Mouse (Mus musculus) hindbrain, embryonic 16.5 days (tissue): Measurements from ENCODE around the gene Adh5. TPM values are rescaled to one million over a fixed set of nuclear protein-coding genes. Genes with fewer than 3 reads are reported as not detected.
A peak's percentile ranks its signal among the peaks of the same experiment; 100 is the strongest.

Experiments used
- ATAC-seq: fragments of 200-750 bp; cut with Nextera tagmentation; 2 replicates; pipeline ENCODE4 v1.8.0; 2017; ENCODE audit warnings: moderate TSS enrichment, moderate library complexity
- H3K27ac ChIP-seq: fragments of 300-500 bp; sonication (generic); 2 replicates; pipeline ENCODE4 v1.5.1; 2014; ENCODE audit warnings: low read depth, mild to moderate bottlenecking, control low read depth, low read length, moderate library complexity
- H3K27me3 ChIP-seq: fragments of 300-500 bp; sonication (generic); replicated peaks from 2 replicates; pipeline ENCODE4 v1.6.1; 2014; ENCODE audit warnings: low read length; ENCODE audit not compliant: control insufficient read depth, insufficient read depth
- H3K36me3 ChIP-seq: fragments of 300-500 bp; sonication (generic); 2 replicates; pipeline ENCODE4 v1.6.1; 2014; ENCODE audit warnings: mild to moderate bottlenecking, low read length, moderate library complexity, mixed read lengths; ENCODE audit not compliant: control insufficient read depth, insufficient read depth
- H3K4me1 ChIP-seq: fragments of 300-500 bp; sonication (generic); 2 replicates; pipeline ENCODE4 v1.6.1; 2014; ENCODE audit warnings: low read depth, low read length; ENCODE audit not compliant: control insufficient read depth, insufficient read depth
- H3K4me2 ChIP-seq: fragments of 300-500 bp; sonication (generic); 2 replicates; pipeline ENCODE4 v1.6.1; 2014; ENCODE audit warnings: mild to moderate bottlenecking, low read length, control low read depth, moderate library complexity
- H3K4me3 ChIP-seq: fragments of 300-500 bp; sonication (generic); 2 replicates; pipeline ENCODE4 v1.5.1; 2014; ENCODE audit warnings: mild to moderate bottlenecking, low read length, control low read depth, moderate library complexity
- H3K9ac ChIP-seq: fragments of 300-500 bp; sonication (generic); 2 replicates; pipeline ENCODE4 v1.6.1; 2014; ENCODE audit warnings: low read depth, mild to moderate bottlenecking, control low read depth, low read length, moderate library complexity
- H3K9me3 ChIP-seq: fragments of 300-500 bp; sonication (generic); 2 replicates; pipeline ENCODE4 v1.6.1; 2014; ENCODE audit warnings: mild to moderate bottlenecking, low read length, moderate library complexity; ENCODE audit not compliant: control insufficient read depth
- WGBS: fragments of 180-500 bp; shearing (Covaris S2); extraction: QIAGEN DNeasy Blood & Tissue Kit; methylation state at CpG from one replicate; pipeline ENCODE4 v1.1.7; 2014; 5-methylcytosine and 5-hydroxymethylcytosine counted together
- polyA plus RNA-seq: library from polyadenylated mRNA; unstranded; fragments of >200 nt; fragmentation: Nextera tagmentation; extraction: Ambion mirVana; gene quantifications from 2 replicates; pipeline ENCODE4 v1.2.1, GENCODE M21; 2015

Adh5 gene
- 190 and 191 TPM in 2 replicates for polyA plus RNA-seq

DNA sequence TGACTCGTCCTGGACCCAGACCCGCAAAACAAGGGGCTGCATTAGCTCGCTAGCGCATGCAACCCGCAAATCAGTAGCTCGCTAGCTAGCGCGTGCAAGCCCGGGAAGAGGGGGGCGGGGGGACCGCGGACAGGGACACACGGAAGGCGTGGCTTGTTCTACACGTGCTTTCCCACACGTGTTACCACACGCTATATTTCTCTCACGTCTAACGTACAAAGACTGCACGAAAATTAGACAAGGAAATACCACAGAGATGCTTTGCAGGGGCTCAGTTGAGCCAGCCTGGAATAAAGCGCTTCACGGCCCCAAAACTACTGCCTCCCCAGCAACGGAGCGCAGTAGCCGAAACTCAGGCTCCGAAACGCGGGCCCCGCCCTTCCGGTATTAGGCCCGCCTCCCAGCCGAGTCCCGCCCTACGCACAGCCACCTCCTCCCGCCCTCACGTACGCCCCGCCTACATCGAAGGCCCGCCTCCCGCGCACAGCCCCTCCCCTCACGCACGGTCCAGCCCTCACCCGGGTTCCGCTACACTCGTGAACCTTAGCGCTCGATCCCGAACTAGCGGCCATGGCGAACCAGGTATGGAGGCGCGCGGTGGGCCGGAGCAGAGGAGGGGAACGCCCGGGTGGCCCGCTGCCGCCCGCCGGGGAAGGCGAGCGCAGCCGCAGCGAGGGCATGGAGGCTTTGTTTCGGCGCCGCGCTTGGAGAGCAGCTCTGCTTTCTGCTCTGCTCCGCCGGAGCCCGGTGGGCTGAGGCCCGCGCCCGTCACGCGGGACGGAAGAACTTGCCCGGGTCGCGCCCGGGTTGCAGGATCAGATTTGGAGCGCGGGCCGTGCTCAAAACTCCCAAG, at the start of gene Adh5:
TSS of gene Adh5 (plus strand) at position 482 of the 853 bp plus-strand sequence.
- H3K4me2 ChIP-seq: peak within 1 kb of the TSS; percentile 93
- H3K36me3 ChIP-seq: peaks cover 8% of the 10 kb centered on the region; the same call in 1 of the 2 replicates
- peak; percentile 99 for ATAC-seq
- under 1% methylated on average over 85 of the region's 86 CpGs for WGBS
- H3K27me3 ChIP-seq: no peaks in the 10 kb centered on the region
- peak within 1 kb of the TSS; percentile 93 for H3K9ac ChIP-seq
- peaks cover 13% of the 10 kb centered on the region for H3K4me1 ChIP-seq
- no peaks in the 10 kb centered on the region for H3K9me3 ChIP-seq
- H3K4me3 ChIP-seq: peak within 1 kb of the TSS; percentile 92
- H3K27ac ChIP-seq: peak within 1 kb of the TSS; percentile 92

- no peaks in the 10 kb centered on the region for H3K9me3 ChIP-seq
- no peak for ATAC-seq
- no peaks in the 10 kb centered on the region for H3K27me3 ChIP-seq
- no peaks in the 10 kb centered on the region for H3K36me3 ChIP-seq
- H3K4me2 ChIP-seq: no peak overlapping the region
- H3K4me3 ChIP-seq: no peak overlapping the region
- no peaks in the 10 kb centered on the region for H3K4me1 ChIP-seq
- WGBS: 87% methylated on average over 3 of the region's 3 CpGs
- no peak overlapping the region for H3K27ac ChIP-seq
- H3K9ac ChIP-seq: no peak overlapping the region
Observed at GRCm38 (mm10) chr3:138404872-138405271, 38.0 kb upstream of the Adh5 start.

DNA sequence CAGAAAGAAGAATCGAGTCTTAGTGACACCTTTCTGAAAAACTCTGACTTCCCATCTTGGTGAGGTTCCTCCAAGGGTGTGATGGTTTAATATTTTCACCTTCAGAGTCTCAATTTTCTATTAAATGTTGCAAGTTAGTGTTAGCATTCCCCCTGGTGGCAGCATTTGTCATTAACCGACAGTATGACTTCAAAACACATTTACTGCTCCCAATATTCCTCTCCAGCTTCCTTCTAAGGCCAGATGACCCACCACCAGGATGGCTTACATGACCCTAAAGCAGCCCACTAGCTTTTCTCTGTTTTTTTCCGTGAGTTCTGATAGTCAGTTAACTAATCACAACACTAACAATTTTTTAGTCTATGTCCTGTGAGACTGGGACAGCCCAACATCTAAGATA, 37.6 kb upstream of the Adh5 start:
- H3K9ac ChIP-seq: no peak overlapping the region
- no peak overlapping the region for H3K4me2 ChIP-seq
- ATAC-seq: no peak
- WGBS: 48% methylated on average over 3 of the region's 3 CpGs
- H3K27ac ChIP-seq: no peak overlapping the region
- H3K9me3 ChIP-seq: no peaks in the 10 kb centered on the region
- H3K27me3 ChIP-seq: no peaks in the 10 kb centered on the region
- H3K36me3 ChIP-seq: no peaks in the 10 kb centered on the region
- H3K4me1 ChIP-seq: no peaks in the 10 kb centered on the region
- no peak overlapping the region for H3K4me3 ChIP-seq

GRCm38 (mm10) chr3:138405840-138406239, 37.1 kb upstream of the Adh5 start:
- Histone ChIP-seq H3K9ac (no peak overlapping the region), H3K36me3 (no peaks in the 10 kb centered on the region), H3K4me1 (no peaks in the 10 kb centered on the region), H3K27me3 (no peaks in the 10 kb centered on the region), H3K4me3 (no peak overlapping the region), H3K9me3 (no peaks in the 10 kb centered on the region), H3K4me2 (no peak overlapping the region), H3K27ac (no peak overlapping the region)
- no peak for ATAC-seq
- WGBS: 85% methylated on average over 7 of the region's 7 CpGs

DNA sequence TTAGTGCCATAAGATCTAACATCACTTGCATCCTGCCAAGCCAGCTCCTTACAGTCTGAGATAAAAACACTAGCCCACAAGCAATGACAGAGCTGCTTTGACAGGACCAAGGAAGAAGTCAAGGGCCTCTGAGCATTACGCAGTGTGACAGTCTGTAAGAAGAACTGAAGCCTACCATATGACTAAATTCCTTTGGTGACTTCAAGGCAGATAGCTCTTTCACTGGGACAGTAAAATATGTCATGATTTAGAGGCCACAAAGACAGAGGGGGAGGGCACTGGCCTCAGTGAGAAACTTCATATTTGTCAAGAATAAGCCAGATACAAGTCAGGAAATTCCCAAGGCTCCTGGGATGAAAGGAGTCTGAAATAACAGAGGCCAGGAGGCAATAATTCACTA, 35.0 kb upstream of the Adh5 start:
- no peaks in the 10 kb centered on the region for H3K27me3 ChIP-seq
- ATAC-seq: no peak
- H3K4me2 ChIP-seq: no peak overlapping the region
- no peaks in the 10 kb centered on the region for H3K9me3 ChIP-seq
- H3K4me1 ChIP-seq: no peaks in the 10 kb centered on the region
- H3K36me3 ChIP-seq: no peaks in the 10 kb centered on the region
- H3K27ac ChIP-seq: no peak overlapping the region
- no peak overlapping the region for H3K9ac ChIP-seq
- 97% methylated on average over 1 of the region's 1 CpGs for WGBS
- no peak overlapping the region for H3K4me3 ChIP-seq

DNA sequence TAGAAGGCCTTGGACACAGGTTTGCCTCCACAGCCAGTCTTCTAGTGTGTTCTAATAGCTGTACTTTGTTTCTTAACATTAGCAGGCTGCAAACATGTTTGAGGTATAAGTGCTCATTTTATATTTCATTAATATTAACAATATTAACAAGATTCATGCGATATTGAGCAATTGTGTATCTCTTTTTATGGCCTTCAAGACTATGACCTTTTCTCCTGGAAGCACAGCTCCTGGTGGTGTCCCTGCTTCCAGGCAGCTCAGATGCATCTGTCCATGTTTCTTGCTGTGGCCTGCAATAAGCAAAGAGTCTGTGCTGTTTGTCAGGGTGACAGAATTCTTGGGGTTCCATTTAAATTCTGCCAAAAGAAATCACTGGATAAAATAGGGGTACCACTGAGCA, 33.3 kb upstream of the Adh5 start:
- WGBS: 86% methylated on average over 1 of the region's 1 CpGs
- H3K9me3 ChIP-seq: no peaks in the 10 kb centered on the region
- H3K4me2 ChIP-seq: no peak overlapping the region
- no peaks in the 10 kb centered on the region for H3K36me3 ChIP-seq
- H3K4me1 ChIP-seq: no peaks in the 10 kb centered on the region
- no peak overlapping the region for H3K9ac ChIP-seq
- no peak for ATAC-seq
- no peak overlapping the region for H3K27ac ChIP-seq
- no peak overlapping the region for H3K4me3 ChIP-seq
- H3K27me3 ChIP-seq: no peaks in the 10 kb centered on the region

DNA sequence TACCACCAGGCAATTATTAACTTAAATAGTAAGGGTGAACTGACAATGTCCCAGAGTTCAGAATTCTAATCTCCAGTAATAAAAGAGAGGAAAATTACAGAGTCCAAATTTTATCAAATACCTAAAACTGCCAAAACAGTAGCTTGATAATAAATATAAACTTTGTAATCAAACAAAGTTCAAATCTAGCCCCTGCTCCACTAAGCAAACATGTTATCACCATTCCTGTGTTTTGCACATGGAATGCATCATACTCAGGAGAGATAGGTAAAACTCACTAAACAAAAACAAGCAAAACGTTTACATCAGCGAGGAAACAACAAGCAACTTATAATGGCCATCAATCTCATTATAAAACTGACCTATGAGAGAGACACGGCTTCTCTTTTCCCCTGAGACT, 32.7 kb upstream of the Adh5 start:
- Histone ChIP-seq H3K27ac (no peak overlapping the region), H3K9me3 (no peaks in the 10 kb centered on the region), H3K27me3 (no peaks in the 10 kb centered on the region), H3K4me1 (no peaks in the 10 kb centered on the region), H3K36me3 (no peaks in the 10 kb centered on the region), H3K4me3 (no peak overlapping the region), H3K9ac (no peak overlapping the region), H3K4me2 (no peak overlapping the region)
- 77% methylated on average over 3 of the region's 3 CpGs for WGBS
- ATAC-seq: no peak

DNA sequence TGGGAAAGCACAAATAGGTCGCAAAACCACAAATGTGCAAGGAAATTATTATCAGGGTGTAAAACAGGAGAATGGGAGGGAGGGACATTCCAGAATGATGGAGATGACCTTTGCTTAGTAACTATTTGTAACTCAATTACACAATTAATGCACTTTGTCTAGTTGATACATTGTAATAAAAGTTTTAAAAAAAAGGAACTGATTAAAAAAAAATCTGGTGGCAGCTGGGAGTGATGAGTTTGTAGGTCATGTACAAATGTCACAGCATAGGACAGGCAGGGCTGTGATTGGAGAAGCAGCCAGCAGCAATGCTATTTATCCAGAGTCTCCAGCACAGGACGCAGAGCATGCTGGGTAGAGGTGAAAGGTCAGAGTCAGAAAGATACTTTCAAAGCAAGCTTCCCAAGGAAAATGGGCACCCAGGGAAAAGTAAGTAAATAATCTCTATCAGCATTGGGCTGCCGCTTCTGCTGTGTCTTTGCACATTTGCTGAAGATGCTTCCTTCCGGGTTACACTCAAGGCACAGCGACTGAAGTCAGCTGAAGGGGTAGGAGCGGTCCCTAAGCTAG, 27.7 kb upstream of the Adh5 start, which contains the start of gene Adh4:
TSS of gene Adh4 (plus strand) at position 346 of the 570 bp plus-strand sequence.
- no peak within 1 kb of the TSS for H3K27ac ChIP-seq
- no peaks in the 10 kb centered on the region for H3K36me3 ChIP-seq
- WGBS: 74% methylated on average over 6 of the region's 6 CpGs
- ATAC-seq: no peak
- H3K27me3 ChIP-seq: no peaks in the 10 kb centered on the region
- H3K9ac ChIP-seq: no peak within 1 kb of the TSS
- no peak within 1 kb of the TSS for H3K4me2 ChIP-seq
- no peaks in the 10 kb centered on the region for H3K9me3 ChIP-seq
- H3K4me3 ChIP-seq: no peak within 1 kb of the TSS
- no peaks in the 10 kb centered on the region for H3K4me1 ChIP-seq

DNA sequence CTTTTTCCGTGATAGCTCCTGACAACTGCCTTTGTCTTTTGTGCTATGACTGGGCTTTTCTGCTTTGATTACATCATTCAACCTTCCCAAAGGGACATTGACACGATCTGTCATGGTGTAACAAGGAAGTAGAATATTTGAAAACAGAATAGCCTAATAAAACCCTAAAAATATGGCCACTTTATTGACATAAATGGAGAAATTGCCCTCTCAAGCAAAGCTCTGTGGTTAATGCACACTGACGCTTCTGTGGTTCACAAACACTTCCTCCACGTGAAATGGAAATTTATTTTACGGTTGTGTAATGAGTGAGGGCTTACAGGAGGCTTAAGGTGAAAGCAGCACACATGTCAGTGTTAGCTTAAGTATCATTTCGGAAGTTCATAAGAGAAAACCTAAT, 23.5 kb upstream of the Adh5 start:
- no peaks in the 10 kb centered on the region for H3K4me1 ChIP-seq
- no peak overlapping the region for H3K4me3 ChIP-seq
- no peaks in the 10 kb centered on the region for H3K9me3 ChIP-seq
- H3K36me3 ChIP-seq: no peaks in the 10 kb centered on the region
- H3K9ac ChIP-seq: no peak overlapping the region
- no peak overlapping the region for H3K4me2 ChIP-seq
- no peak for ATAC-seq
- WGBS: 79% methylated on average over 6 of the region's 6 CpGs
- no peaks in the 10 kb centered on the region for H3K27me3 ChIP-seq
- no peak overlapping the region for H3K27ac ChIP-seq
